In genomic region chr17:59012421-59013090, GRCm38 (mm10) we compare ENCODE assay signal across 8 mouse cellular contexts. TPM values are rescaled to one million over a fixed set of nuclear protein-coding genes. Genes with fewer than 3 reads are reported as not detected.
A peak's percentile ranks its signal among the peaks of the same experiment; 100 is the strongest.
DNase-seq lines count a peak whose midpoint lies in the region; TF ChIP-seq lines count a peak whose summit lies in the region.

No protein-coding gene starts in this region.

- TF ChIP-seq POLR2A in heart, adult 2 months (IDR thresholded peaks at IDR 0.05; ENCODE audit: insufficient read depth, low read depth, low read length): no peak
- TF ChIP-seq POLR2A in kidney, adult 2 months (IDR thresholded peaks at IDR 0.05; ENCODE audit: low read depth, low read length): no peak

- peaks cover 2% of the 10 kb centered on the region; the same call in 1 of the 2 replicates for H3K36me3 ChIP-seq in heart, adult 2 months (ENCODE audit: control insufficient read depth, insufficient read depth, low read length)
- H3K36me3 ChIP-seq in erythroblast, embryonic 14.5 days (ENCODE audit: control insufficient read depth): peaks cover 23% of the 10 kb centered on the region
- no peaks in the 10 kb centered on the region; the same call in 1 of the 2 replicates for H3K36me3 ChIP-seq in kidney, adult 2 months (ENCODE audit: control insufficient read depth, insufficient read depth, low read length)
- H3K36me3 ChIP-seq in megakaryocyte, embryonic 14.5 days (replicated peaks; ENCODE audit: low read length): peaks cover 15% of the 10 kb centered on the region

- TF ChIP-seq CTCF in heart, adult 2 months (IDR thresholded peaks at IDR 0.05): no peak
- no peak for TF ChIP-seq CTCF in kidney, adult 2 months (conservative IDR thresholded peaks at IDR 0.05; ENCODE audit: insufficient read depth, insufficient read length, low read depth, low read length)

- peak overlapping the region; percentile 95 for H3K9ac ChIP-seq in heart, adult 2 months (ENCODE audit: low read depth, low read length)

- TF ChIP-seq EP300 in heart, adult 2 months (IDR thresholded peaks at IDR 0.05; ENCODE audit: insufficient read depth, low read depth, low read length): no peak

- H3K27me3 ChIP-seq in heart, adult 2 months (ENCODE audit: control insufficient read depth, insufficient read depth, low read length): no peaks in the 10 kb centered on the region
- no peaks in the 10 kb centered on the region for H3K27me3 ChIP-seq in erythroblast, embryonic 14.5 days (ENCODE audit: control insufficient read depth)
- H3K27me3 ChIP-seq in kidney, adult 2 months (replicated peaks; ENCODE audit: control insufficient read depth, insufficient read depth, low read length): no peaks in the 10 kb centered on the region
- H3K27me3 ChIP-seq in megakaryocyte, embryonic 14.5 days (replicated peaks): no peaks in the 10 kb centered on the region

- WGBS in heart, adult 2 months: 8% methylated on average over 15 of the region's 15 CpGs
- WGBS in kidney, adult 2 months: 3% methylated on average over 15 of the region's 15 CpGs

- H3K4me3 ChIP-seq in heart, adult 2 months: peak overlapping the region; percentile 78
- H3K4me3 ChIP-seq in erythroblast, embryonic 14.5 days (replicated peaks): peak overlapping the region; percentile 76
- peak overlapping the region; percentile 97 for H3K4me3 ChIP-seq in kidney, adult 2 months (ENCODE audit: insufficient read depth, low read depth, low read length)
- H3K4me3 ChIP-seq in megakaryocyte, embryonic 14.5 days (replicated peaks): peak overlapping the region; percentile 94

- intact Hi-C loops in heart, adult 2 months (cut with DNase I): no loop called here

- peak overlapping the region; percentile 89 for H3K27ac ChIP-seq in heart, adult 2 months
- peak overlapping the region; percentile 86 for H3K27ac ChIP-seq in kidney, adult 2 months (ENCODE audit: insufficient read depth, low read depth, low read length)

- H3K4me1 ChIP-seq in heart, adult 2 months (ENCODE audit: control insufficient read depth, insufficient read depth, low read length): peaks cover 1% of the 10 kb centered on the region; the same call in 1 of the 2 replicates
- H3K4me1 ChIP-seq in erythroblast, embryonic 14.5 days (ENCODE audit: control insufficient read depth): peaks cover 20% of the 10 kb centered on the region
- H3K4me1 ChIP-seq in kidney, adult 2 months (ENCODE audit: control insufficient read depth, insufficient read depth, low read length): no peaks in the 10 kb centered on the region
- H3K4me1 ChIP-seq in megakaryocyte, embryonic 14.5 days: peaks cover 9% of the 10 kb centered on the region; the same call in 1 of the 2 replicates

- peak in 1 of 2 experiments; percentile 5 for DNase-seq in heart, adult 2 months
- no peak for DNase-seq in heart, adult 9 months (ENCODE audit: low spot score in 2 of 2)
- peak; percentile 11 for DNase-seq in R1 (ENCODE audit: low read depth, low spot score)
- peak; percentile 68 for DNase-seq in kidney, adult 2 months
- DNase-seq in gastrocnemius, postnatal 10 days: no peak
- no peak for DNase-seq in MN1 (ENCODE audit: low spot score)

- no peaks in the 10 kb centered on the region for H3K9me3 ChIP-seq in erythroblast, embryonic 14.5 days (ENCODE audit: control insufficient read depth, low read length)
- no peaks in the 10 kb centered on the region for H3K9me3 ChIP-seq in megakaryocyte, embryonic 14.5 days

- no peaks in the 10 kb centered on the region for H3K79me2 ChIP-seq in heart, adult 2 months (replicated peaks; ENCODE audit: control insufficient read depth, insufficient read depth, low read length)

RNA-seq across cellular contexts. Expression of gene Nudt12, which starts 0.6 kb away (rescaled TPM):
- 10 to 100 TPM; 14.6 to 16.9 TPM for total RNA-seq in heart, adult 2 months (2021)
- 4.5 and 10.6 TPM in 2 replicates for polyA plus RNA-seq in heart, adult 2 months (2012; rRNA removed)
- polyA plus RNA-seq in erythroblast, embryonic 14.5 days (2012): 0.03 and 0.19 TPM in 2 replicates
- polyA plus RNA-seq in kidney, adult 2 months (2012; rRNA removed): 8.8 and 14.0 TPM in 2 replicates
- 0.57 TPM in 1 of 2 replicates, not detected in the other for polyA plus RNA-seq in megakaryocyte, embryonic 14.5 days (2012; ENCODE audit: insufficient read depth, low replicate concordance)
- total RNA-seq in gastrocnemius, postnatal 10 days (2021): 1 to 10 TPM; 4.4 to 5.9 TPM

RNA-seq across cellular contexts. Expression of gene Pdzph1, which starts 21.4 kb away (rescaled TPM):
- not detected for total RNA-seq in heart, adult 2 months (2021)
- polyA plus RNA-seq in heart, adult 2 months (2012; rRNA removed): not detected in 2 replicates
- polyA plus RNA-seq in erythroblast, embryonic 14.5 days (2012): not detected in 2 replicates
- not detected in 2 replicates for polyA plus RNA-seq in kidney, adult 2 months (2012; rRNA removed)
- not detected in 2 replicates for polyA plus RNA-seq in megakaryocyte, embryonic 14.5 days (2012; ENCODE audit: insufficient read depth, low replicate concordance)
- total RNA-seq in gastrocnemius, postnatal 10 days (2021): not detected

Comparison
In these comparisons a context has a peak if more than half of its experiments do, and no peak if none do; other contexts are left out.
1. DNase-seq: peak in R1 (single experiment) and kidney, adult 2 months (single experiment); none in heart, adult 9 months (0 of 2), gastrocnemius, postnatal 10 days (single experiment) and MN1 (single experiment).
2. Peak in every context shown above with its lines, with median percentiles within 50 percentile points of each other: H3K4me3 ChIP-seq.